Mouse (Mus musculus) adrenal gland, postnatal 4 days (tissue): ENCODE data around the gene Smim11. TPM values are rescaled to one million over a fixed set of nuclear protein-coding genes. Genes with fewer than 3 reads are reported as not detected.

ENCODE experiments used
- DNase-seq, 2 experiments: peaks; one replicate each; pipeline ENCODE4 v3.0.0; 2021 to 2022; ENCODE audit warnings: low spot score in 2 of 2, mixed read lengths in 2 of 2
- long read RNA-seq, 2 experiments: library from polyadenylated mRNA; stranded (forward); transcript quantifications; one replicate each; pipeline ENCODE4 v2.0.0; 2021
- total RNA-seq, 2 experiments: library from RNA; stranded (reverse); gene quantifications; 2 replicates each; pipeline ENCODE4 v1.2.3; 2021

Smim11 gene
- 10 to 100 TPM; 49.0 to 51.8 TPM for total RNA-seq
- long read RNA-seq, experiment 1, transcript Smim11-201 (4 exons, 517 nt), result major isoform, 73 of 82 reads
- long read RNA-seq, experiment 1, partial matches to known transcripts, result 4 of 82 reads
- long read RNA-seq, experiment 1, other reads (novel, unspliced or antisense), result 5 of 82 reads
- long read RNA-seq, experiment 2, transcript Smim11-201 (4 exons, 517 nt), result major isoform, 40 of 74 reads
- long read RNA-seq, experiment 2, partial matches to known transcripts, result 2 of 74 reads
- long read RNA-seq, experiment 2, other reads (novel, unspliced or antisense), result 32 of 74 reads

DNA sequence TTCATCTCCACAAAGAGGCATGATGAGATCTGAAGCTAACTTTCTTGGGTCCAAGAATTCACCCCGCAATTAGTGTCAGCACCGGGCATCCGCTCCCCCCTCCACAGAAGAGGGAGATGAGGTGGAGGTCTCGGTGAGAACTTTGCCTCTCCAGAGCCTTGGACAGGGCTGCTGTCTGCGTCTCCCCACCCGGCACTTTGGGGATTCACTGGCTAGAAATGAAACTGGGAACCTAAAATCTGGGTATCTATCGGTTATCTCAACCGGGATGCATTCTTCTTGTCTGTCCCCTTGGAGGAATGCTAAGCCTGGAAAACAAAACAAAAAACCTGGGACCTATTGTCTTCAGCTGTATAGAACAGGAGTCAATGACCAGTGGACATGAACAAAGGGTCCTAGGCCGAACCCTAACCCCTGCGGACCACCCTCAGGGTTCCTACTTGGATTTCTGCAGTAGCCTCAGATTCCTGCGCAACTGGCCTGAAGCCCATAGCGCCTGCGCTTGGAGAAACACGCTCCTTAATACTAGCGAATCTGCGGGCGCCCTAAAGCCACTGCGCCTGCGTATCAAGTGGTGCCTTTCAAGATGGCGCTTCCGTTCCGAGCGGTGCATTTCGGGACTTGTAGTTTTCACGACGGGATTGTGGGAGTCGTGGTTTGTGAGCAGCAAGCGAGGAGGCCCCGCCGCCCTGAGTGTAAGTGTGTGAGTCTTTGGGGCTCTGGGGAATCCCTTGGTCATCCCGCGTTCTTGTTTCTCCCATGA is at the start of gene Smim11:
Smim11 (plus strand) TSS at position 638 of the 763 bp plus-strand sequence.
- DNase-seq, result peak; percentile 65 to 86

DNA sequence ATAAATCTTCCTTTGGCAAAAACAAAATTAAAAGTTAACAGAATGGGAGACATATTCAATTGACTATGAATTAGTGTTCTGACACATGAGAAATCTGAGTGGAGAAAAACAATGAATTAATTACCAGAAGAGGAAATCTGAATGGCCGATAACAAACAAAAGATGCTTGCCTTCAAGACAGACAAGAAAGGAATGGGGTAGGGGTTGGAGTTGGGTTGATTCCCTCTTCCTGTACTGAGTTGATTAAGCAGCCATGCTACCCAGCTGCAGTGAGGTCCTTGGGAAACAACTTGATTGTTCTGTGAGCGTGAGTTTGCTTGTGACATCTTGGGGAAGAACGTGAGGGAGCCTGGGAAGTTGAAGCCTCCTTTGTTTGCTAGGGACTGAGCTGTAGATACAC is 46.8 kb upstream of the Smim11 start:
- no peak for DNase-seq

DNA sequence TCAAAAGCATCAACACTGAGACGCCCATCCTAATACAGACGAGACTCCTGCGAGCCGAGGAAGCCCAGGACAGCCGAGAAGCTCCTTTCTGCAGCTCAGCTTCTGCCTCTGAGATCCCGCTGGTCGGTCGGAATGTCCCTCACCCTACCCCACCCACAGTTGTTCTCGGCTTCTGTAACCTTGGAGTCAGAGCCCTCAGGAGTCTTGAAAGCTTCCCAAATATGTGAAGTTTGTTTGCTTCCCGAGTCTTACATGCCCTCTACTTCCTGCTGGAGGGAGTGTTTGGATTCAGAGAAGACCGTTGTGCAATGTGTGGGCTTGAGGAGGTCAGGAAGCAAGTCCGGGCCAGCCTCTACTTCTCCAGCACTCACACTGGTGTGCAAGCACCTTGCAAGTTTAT is 33.2 kb upstream of the Smim11 start:
- DNase-seq, result no peak

DNA sequence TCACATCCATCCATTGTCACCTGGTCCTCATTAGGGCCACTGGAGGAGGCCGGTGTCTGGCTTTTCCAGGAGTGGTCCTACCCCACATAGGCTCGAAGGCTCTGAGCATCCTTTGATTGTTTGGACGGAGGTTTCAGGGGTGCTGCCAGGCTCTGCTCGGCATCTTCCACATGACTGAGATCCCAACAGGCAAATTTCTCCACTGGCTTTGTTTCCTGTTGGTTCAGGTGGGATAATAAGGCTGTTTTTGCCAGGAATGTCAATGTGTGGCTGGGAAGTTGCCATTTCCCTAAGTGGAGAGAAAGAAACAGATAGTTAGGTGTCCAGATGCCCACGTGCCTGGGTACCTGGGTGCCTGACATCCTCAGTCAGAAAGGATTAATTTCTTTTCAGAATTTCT is 26.6 kb upstream of the Smim11 start:
- DNase-seq, result no peak

GRCm38 (mm10) chr16:92275526-92275925 is 25.6 kb upstream of the Smim11 start:
- peak in 1 of 2 experiments; percentile 16 for DNase-seq

GRCm38 (mm10) chr16:92282671-92283070 is 18.4 kb upstream of the Smim11 start:
- no peak for DNase-seq

DNA sequence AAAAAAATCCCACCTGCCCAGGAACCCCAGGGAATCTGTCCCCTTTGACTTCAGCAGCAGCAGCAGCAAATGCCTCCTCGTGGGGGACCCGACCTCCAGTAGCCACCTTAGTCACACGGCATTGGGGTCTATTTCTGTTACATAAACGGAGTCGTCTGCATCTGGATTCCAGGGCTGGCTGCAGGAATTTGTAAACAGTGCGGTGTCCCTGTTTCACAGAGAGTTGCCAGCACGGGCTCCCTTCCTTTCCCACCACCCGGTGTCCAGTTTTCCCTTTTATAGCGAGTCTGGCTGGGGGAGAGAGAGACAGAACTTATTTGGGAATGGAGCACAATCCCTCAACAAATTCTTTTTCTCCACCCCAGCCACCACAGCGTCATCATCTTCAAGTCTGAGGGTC is 16.0 kb upstream of the Smim11 start:
- no peak for DNase-seq

DNA sequence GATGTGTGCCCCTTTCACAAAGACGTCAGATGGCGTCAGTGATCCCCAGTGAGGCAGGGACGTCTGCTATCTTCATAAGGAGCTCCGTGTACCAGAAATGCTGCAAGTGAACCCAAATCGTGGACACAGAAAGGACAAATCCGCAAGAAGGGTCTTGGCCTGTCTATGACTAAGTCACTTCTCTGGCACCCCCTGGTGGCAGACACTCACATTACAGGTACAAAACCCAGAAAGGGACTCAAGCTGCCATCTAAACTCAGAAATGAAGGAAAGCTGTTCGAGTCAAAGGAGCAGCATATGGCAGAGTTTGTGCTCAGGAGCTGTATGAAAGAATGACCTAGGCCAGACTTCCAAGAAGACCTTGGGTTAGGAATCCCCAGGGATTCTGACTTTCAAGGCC is 14.5 kb upstream of the Smim11 start:
- peak; percentile 65 to 75 for DNase-seq

- DNase-seq, result no peak
Observed at GRCm38 (mm10) chr16:92288778-92289177, 12.3 kb upstream of the Smim11 start.

DNA sequence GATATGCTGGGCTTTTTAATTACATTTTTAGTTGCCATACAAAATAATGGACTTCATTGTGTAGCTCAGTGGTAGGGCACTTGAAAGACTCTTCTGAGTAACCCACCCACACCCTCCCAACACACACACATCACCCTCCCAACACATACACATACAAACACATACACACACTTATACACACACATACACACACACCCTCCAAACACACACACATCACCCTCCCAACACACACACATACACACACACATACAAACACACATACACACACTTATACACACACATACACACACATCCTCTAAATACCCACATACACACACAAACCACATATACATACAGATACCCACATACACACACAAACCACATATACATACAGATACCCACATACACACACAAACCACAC is 11.0 kb upstream of the Smim11 start:
- no peak for DNase-seq

GRCm38 (mm10) chr16:92292101-92292500 is 9.0 kb upstream of the Smim11 start, which contains the start of gene Kcne2:
Kcne2 (plus strand) TSS chr16:92292389.
- DNase-seq, result no peak

DNA sequence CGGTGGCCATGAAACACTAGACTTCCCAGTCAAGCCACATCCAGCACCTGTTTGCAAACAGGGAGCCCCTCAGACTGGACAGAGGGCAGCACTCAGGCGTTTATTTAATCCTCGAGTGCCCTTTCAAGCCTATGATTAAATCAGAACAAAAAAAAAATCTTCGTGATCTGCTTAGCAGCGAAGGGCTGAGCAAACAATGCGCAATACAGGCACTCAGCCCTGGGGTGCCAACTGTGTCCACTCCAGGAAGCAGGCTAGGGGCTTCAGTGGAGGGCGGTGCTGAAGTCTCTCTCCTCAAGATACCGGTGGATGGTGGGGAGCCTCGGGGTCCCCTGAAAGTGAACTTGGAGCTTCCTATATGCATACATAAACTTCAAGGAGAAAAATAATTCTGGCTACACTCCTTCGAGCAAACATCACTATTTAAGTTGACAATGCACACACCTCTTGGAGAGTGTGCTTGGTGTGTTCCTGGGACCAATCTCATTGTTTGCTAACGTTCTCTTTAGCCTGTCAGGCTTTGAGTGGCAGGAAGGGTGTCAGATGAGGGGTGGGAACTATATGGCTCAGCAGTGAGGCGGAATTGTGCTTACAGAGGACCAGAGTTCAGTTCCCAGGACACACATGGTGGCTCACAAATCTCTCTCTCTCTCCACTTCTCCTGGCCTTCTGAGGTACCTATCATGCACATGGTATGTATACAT is 6.7 kb upstream of the Smim11 start:
- no peak for DNase-seq

- DNase-seq, result no peak
Observed at GRCm38 (mm10) chr16:92295328-92295727, 5.8 kb upstream of the Smim11 start.

DNA sequence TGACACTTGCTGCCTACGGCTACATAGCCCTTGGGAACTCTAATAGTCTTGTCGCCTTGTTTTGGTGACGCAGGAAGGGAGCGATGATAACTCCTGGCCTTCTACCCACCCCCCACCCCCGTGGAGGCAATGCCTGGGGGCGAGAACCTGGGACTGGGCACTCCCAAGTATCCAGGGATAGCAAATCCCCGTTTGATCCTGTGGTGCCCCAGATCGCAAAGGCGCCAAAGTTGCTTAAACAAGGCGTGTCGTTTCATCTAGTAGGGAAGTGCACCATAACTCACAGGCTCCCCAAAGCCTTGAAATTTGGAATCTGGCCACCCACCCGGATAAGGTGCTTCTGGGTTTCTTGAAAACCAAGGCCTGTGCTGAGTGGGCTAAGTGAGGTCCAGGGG is 323 bp downstream of the Smim11 start:
- DNase-seq, result no peak

DNA sequence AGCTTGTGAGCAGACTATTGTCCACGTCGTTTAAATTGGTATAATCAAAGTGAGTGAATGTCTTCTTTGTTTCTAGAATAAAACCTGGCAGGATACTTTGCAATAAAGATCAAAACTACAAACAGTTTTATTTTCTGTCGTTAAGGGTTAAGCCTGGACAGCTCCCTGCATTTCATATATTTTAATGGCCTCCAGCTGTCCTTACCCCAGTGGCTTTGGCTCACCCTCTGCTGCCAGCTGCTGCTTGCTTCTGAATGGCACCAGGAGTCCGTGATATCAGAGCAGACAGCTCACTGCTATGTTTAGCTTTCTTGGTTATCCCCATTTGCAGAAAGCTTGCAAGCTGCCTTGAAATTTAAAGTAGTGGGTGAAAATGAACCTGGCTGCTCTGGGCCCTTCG is 903 bp downstream of the Smim11 start:
- no peak for DNase-seq

- no peak for DNase-seq
Observed at GRCm38 (mm10) chr16:92302506-92302905, 1.4 kb downstream of the Smim11 start.

DNA sequence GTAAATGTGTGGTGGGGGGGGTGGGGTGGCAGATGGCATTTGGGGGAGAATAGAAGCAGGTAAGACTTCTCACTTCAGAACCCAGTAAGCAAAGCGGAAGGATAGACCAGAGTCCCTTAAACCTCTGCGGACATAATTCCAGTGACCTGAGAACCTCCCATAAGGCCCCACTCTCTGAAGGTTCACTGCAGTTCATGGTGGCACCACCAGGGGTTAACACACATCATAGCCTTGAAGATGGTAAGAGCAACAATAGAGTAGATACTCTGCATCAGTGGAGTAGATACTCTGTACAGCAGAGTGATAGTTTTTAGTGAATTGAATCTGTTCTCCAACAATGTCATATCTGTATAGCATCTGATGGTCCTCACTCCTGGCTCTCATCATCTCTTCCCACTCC is 4.4 kb downstream of the Smim11 start:
- no peak for DNase-seq

DNA sequence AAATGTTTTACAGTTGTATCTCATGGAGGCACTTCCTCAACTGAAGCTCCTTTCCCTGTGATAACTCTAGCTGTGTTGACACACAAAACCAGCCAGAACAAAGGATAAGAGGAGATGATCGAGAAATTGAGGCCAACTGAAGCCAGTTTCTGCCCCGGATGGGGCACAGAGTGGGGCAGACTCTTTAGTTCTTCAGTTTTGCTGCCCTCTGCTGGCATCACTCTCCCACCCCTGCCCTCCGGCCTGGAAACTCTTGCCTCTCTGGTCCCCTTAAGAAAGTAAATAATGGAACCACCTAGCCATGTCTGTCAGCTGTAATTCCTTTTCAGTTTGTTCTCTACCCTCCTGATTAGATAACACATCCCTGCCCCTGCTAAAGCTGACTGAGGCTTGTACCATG is 6.9 kb downstream of the Smim11 start:
- no peak for DNase-seq

- DNase-seq, result no peak
Observed at GRCm38 (mm10) chr16:92309126-92309525, 8.0 kb downstream of the Smim11 start.

DNA sequence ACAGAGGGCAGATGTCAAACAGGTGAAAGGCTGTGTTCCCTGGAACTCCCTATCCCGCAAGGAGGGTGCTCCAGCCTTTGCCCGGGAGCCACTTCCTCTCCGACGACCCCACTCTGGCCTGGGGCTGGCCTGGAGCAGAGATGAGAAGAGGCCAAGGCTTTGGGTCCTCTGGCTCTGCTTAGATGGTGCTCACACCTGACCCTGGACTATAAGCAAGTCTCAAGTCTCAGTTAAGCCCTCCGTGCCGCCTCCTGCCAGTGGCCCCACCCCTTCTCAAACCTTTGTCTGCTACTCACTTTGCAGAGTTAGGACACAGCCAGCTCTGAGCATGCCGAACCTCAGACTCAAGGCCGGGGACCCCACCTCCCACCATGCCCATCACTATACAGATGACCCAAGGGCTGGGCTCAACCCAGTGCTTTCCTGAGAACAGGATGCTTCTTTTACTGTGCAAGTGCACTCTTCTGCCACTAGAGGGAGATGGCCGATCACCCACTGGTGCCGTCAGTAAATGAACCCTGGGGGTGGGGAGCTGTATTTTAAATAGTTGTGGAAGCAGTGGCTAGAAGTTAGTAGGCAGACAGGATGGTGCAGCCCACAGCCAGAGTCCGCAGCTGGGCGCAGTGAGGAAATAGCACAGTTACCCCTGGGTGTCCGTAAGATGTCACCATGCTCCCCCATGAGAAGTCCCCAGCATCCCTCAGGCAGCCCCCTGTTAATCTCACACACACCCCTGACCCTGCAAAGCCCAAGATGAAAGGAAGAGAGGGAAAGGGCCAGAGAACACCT is 13.1 kb downstream of the Smim11 start:
- no peak for DNase-seq

GRCm38 (mm10) chr16:92316049-92316738 is 15.1 kb downstream of the Smim11 start:
- no peak for DNase-seq
